Mouse (Mus musculus): ENCODE measurements at regions not wholly inside any gene's neighbourhood (a gene's known extent, or its start where the extent isn't known, plus 50 kb on each side); places are given as distances from the start of the nearest gene placed in this dataset.
A peak's percentile ranks its signal among the peaks of the same experiment; 100 is the strongest.
"Not testable (repeated sequence)": the region's sequence is repeated elsewhere in the genome, so short reads cannot be mapped to it uniquely, and the experiment has no call there.

DNA sequence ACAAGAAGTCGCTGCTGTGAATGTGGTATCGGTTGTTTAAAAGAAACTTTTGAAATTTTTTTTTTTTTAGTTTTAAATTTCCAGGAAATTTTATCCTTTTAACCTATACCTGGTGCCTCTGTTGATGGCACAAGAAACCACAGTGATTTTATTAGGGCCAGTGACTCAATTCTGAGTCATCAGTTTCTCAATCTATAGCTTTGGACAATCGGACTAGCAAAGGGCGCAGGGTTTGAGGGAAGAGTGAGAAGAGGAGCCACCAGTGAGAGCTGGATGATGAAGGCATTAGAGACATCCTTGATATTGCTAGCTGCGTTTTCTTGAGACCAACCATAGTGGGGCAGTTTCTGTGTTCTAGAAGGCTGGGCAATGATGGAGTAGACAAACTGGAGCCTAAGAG lies 55.4 kb upstream of the Il33 start:
- Histone ChIP-seq H3K4me2 (no peak overlapping the region), H3K27me3 (replicated peaks) (0 out of 2 replicates have a peak, but pooled peaks cover 5% of the 10 kb centered on the region), H3K4me1 (no peaks in the 10 kb centered on the region), H3K9me3 (replicated peaks) (no peaks in the 10 kb centered on the region), H3K9ac (no peak overlapping the region), H3K27ac (no peak overlapping the region), H3K4me3 (no peak overlapping the region), H3K36me3 (no peaks in the 10 kb centered on the region)
- WGBS (ENCODE audit: insufficient replicate concordance): 73% methylated on average over 5 of the region's 5 CpGs
- no peak for ATAC-seq

DNA sequence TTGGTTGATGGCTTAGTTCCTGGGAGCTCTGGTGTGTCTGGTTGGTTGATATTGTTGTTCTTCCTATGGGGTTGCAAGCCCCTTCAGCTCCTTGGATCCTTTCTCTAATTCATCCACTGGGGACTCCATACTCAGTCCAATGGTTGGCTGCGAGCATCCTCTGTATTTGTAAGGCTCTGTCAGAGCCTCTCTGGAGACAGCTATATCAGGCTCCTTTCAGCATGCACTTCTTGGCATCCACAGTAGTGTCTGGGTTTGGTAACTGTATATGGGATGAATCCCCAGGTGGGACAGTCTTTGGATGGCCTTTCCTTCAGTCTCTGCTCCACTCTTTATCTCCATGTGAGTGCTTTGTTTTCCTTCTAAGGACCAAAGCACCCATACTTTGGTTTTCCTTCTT lies 55.9 kb upstream of the Ranbp6 start:
- not testable (repeated sequence) for H3K36me3 ChIP-seq; H3K27me3 ChIP-seq (replicated peaks); H3K4me1 ChIP-seq; H3K4me3 ChIP-seq; H3K27ac ChIP-seq; H3K9ac ChIP-seq; H3K9me3 ChIP-seq (replicated peaks); H3K4me2 ChIP-seq; ATAC-seq
- 65% methylated on average over 1 of the region's 1 CpGs for WGBS (ENCODE audit: insufficient replicate concordance)

DNA sequence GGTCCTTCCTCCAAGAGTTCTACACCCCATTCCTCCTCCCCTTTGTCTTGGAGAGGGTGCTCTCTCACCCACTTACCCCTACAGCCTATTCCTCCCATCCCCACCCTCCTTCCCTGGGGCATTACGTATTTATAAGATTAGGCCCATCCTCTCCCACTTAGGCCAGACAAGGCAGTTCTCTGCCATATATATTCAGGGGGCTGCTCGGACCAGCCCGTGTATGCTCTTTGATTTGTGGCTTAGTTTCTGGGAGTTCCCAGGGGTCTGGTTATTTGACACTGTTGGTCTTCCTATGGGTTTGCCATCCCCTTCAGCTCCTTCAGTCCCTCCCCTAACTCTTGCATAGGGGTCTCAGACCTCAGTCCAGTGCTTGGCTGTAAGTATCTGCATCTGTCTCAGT lies 54.0 kb upstream of the Ranbp6 start:
- H3K36me3 ChIP-seq: no peaks in the 10 kb centered on the region
- H3K9me3 ChIP-seq (replicated peaks): no peaks in the 10 kb centered on the region
- no peak overlapping the region for H3K9ac ChIP-seq
- 0 out of 2 replicates have a peak, but pooled peaks cover 5% of the 10 kb centered on the region for H3K27me3 ChIP-seq (replicated peaks)
- H3K4me1 ChIP-seq: no peaks in the 10 kb centered on the region
- no peak overlapping the region for H3K4me3 ChIP-seq
- ATAC-seq: no peak
- H3K27ac ChIP-seq: no peak overlapping the region
- WGBS (ENCODE audit: insufficient replicate concordance): 76% methylated on average over 3 of the region's 3 CpGs
- no peak overlapping the region for H3K4me2 ChIP-seq

DNA sequence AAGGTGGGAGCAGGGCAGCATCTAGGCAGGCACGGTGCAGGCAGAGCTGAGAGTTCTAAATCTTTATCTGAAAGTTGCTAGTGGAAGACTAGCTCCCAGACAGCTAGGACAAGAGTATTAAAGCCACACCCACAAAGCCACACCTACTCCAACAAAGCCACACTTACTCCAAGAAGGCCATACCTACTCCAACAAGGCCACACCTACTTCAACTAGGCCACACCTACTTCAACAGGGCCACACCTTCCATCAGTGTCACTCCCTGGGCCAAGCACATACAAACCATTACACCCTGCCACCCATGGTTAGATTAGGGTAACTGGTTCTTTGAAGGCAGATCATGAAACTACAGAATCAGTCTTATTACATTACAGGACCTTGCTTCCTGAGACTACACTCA lies 52.4 kb upstream of the Ranbp6 start:
- no peaks in the 10 kb centered on the region for H3K9me3 ChIP-seq (replicated peaks)
- no peak overlapping the region for H3K9ac ChIP-seq
- no peak overlapping the region for H3K4me3 ChIP-seq
- ATAC-seq: peak; percentile 68
- no peaks in the 10 kb centered on the region for H3K4me1 ChIP-seq
- H3K27me3 ChIP-seq (replicated peaks): 0 out of 2 replicates have a peak, but pooled peaks cover 4% of the 10 kb centered on the region
- H3K4me2 ChIP-seq: no peak overlapping the region
- WGBS (ENCODE audit: insufficient replicate concordance): 42% methylated on average over 1 of the region's 1 CpGs
- no peak overlapping the region for H3K27ac ChIP-seq
- no peaks in the 10 kb centered on the region for H3K36me3 ChIP-seq

DNA sequence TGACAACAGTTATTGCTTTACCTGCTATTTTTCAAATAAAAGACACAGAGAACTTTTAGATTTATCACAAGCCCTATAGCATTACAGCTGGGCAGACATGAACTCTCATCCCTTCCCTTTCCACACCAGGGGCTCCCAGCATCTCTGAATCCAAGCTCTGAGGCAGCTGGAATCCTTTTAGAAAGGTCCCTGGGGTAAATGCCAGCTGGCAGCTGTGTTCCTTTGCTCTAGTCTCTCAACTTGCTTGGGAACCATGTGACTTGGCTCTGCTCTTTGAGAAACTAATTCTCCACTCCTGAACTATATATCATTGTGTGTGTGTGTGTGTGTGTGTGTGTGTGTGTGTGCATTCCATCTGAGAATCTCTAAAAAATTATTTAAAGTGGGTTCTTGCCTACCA lies 50.0 kb upstream of the Ranbp6 start:
- Histone ChIP-seq H3K4me2 (no peak overlapping the region), H3K4me1 (no peaks in the 10 kb centered on the region), H3K9me3 (replicated peaks) (no peaks in the 10 kb centered on the region), H3K4me3 (no peak overlapping the region), H3K9ac (no peak overlapping the region), H3K36me3 (no peaks in the 10 kb centered on the region), H3K27me3 (replicated peaks) (no peaks in the 10 kb centered on the region), H3K27ac (no peak overlapping the region)
- no peak for ATAC-seq
